ENCODE assay signal across 8 mouse cellular contexts in the genomic region with DNA sequence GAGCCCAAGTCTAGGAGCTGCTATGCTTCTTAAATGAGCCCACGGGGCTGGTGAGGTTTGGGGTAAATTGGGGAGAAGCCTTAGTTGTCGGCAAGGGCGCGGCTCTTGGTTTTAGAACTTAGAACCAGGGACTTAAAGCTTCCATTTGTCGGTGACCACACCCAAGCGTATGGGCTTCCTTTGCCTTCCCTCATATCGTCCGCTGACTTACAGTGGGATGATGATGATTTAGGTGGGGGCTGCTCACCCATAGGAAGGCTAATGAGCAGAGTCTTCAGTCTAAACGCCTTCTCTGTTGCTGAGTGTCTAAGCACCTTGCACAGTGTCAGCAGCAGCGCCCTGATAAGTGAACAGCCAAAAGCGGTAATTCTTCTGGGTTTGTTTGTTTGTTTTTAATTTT. TPM values are rescaled to one million over a fixed set of nuclear protein-coding genes. Genes with fewer than 3 reads are reported as not detected.
DNase-seq lines count a peak whose midpoint lies in the region; ATAC-seq lines count a peak whose summit lies in the region.

No protein-coding gene starts in this region.

- peaks cover 7% of the 10 kb centered on the region for H3K4me1 ChIP-seq in heart, embryonic 11.5 days (ENCODE audit: control insufficient read depth, insufficient read depth, low read length)
- H3K4me1 ChIP-seq in hindbrain, embryonic 10.5 days (replicated peaks), result peaks cover 88% of the 10 kb centered on the region
- peaks cover 11% of the 10 kb centered on the region; the same call in 1 of the 2 replicates for H3K4me1 ChIP-seq in liver, embryonic 16.5 days (ENCODE audit: control insufficient read depth, low read depth, low read length)

- no peak for ATAC-seq in heart, embryonic 11.5 days (replicated peaks; ENCODE audit: insufficient number of reproducible peaks, low FRiP score, low TSS enrichment)
- no peak for ATAC-seq in liver, embryonic 16.5 days (ENCODE audit: low read depth)
- no peak for ATAC-seq in granulocyte monocyte progenitor cell, adult 5-6 weeks (replicated peaks; ENCODE audit: poor library complexity, severe bottlenecking)

- peaks cover 35% of the 10 kb centered on the region for H3K27me3 ChIP-seq in heart, embryonic 11.5 days (ENCODE audit: control insufficient read depth, insufficient read depth, low read length)
- peaks cover 31% of the 10 kb centered on the region for H3K27me3 ChIP-seq in hindbrain, embryonic 10.5 days (ENCODE audit: insufficient read depth, poor library complexity, severe bottlenecking)
- peaks cover 61% of the 10 kb centered on the region for H3K27me3 ChIP-seq in liver, embryonic 16.5 days (ENCODE audit: control insufficient read depth, insufficient read depth, low read depth, low read length)

- DNase-seq in heart, adult 8-10 months (ENCODE audit: low spot score), result no peak
- peak; percentile 43 for DNase-seq in ES-CJ7 (ENCODE audit: low read depth, low spot score)
- no peak for DNase-seq in hindbrain, embryonic 10.5 days (ENCODE audit: low spot score)
- no peak for DNase-seq in adrenal gland, adult 18-20 months (ENCODE audit: low spot score in 2 of 2)
- no peak for DNase-seq in thymus, postnatal 14 days

- peak overlapping the region; percentile 93 for H3K4me2 ChIP-seq in heart, embryonic 11.5 days
- peak overlapping the region; percentile 68; the same call in 1 of the 2 replicates for H3K4me2 ChIP-seq in liver, embryonic 16.5 days (ENCODE audit: low read depth, low read length)

- H3K9me3 ChIP-seq in heart, embryonic 11.5 days (replicated peaks; ENCODE audit: control insufficient read depth, low read length), result no peaks in the 10 kb centered on the region
- no peaks in the 10 kb centered on the region for H3K9me3 ChIP-seq in hindbrain, embryonic 10.5 days
- H3K9me3 ChIP-seq in liver, embryonic 16.5 days (replicated peaks; ENCODE audit: control insufficient read depth, low read length), result no peaks in the 10 kb centered on the region

- WGBS in heart, embryonic 11.5 days (ENCODE audit: insufficient replicate concordance), result 23% methylated on average over 11 of the region's 11 CpGs
- 22% methylated on average over 11 of the region's 11 CpGs for WGBS in hindbrain, embryonic 10.5 days
- 17% methylated on average over 11 of the region's 11 CpGs for WGBS in liver, embryonic 16.5 days (ENCODE audit: insufficient replicate concordance)

- no peak overlapping the region for H3K27ac ChIP-seq in heart, embryonic 11.5 days (ENCODE audit: low read depth, low read length)
- H3K27ac ChIP-seq in hindbrain, embryonic 10.5 days, result peak overlapping the region; percentile 96
- H3K27ac ChIP-seq in liver, embryonic 16.5 days (ENCODE audit: low read length), result no peak overlapping the region

- peak overlapping the region; percentile 57 for H3K4me3 ChIP-seq in heart, embryonic 11.5 days (ENCODE audit: low read depth, low read length)
- H3K4me3 ChIP-seq in hindbrain, embryonic 10.5 days, result peak overlapping the region; percentile 88
- no peak overlapping the region for H3K4me3 ChIP-seq in liver, embryonic 16.5 days (ENCODE audit: low read depth, low read length)

- no peaks in the 10 kb centered on the region for H3K36me3 ChIP-seq in heart, embryonic 11.5 days (ENCODE audit: control insufficient read depth, insufficient read depth, low read length)
- peaks cover 19% of the 10 kb centered on the region for H3K36me3 ChIP-seq in hindbrain, embryonic 10.5 days
- no peaks in the 10 kb centered on the region for H3K36me3 ChIP-seq in liver, embryonic 16.5 days (ENCODE audit: control insufficient read depth, insufficient read depth)

- H3K9ac ChIP-seq in heart, embryonic 11.5 days (ENCODE audit: low read depth, low read length), result peak overlapping the region; percentile 58
- H3K9ac ChIP-seq in liver, embryonic 16.5 days (ENCODE audit: low read depth, low read length), result no peak overlapping the region

RNA-seq across cellular contexts. Expression of gene Dpysl5, which starts 2.3 kb away (rescaled TPM):
- polyA plus RNA-seq in heart, embryonic 11.5 days (2014; fragmentation: Nextera tagmentation; extraction: Ambion mirVana), result 2.9 and 3.5 TPM in 2 replicates
- total RNA-seq in heart, adult 8-10 months (2022), result 1 to 10 TPM in 2 of 4 experiments, under 1 TPM in 2; 0.57 to 1.4 (median 0.91) TPM
- polyA plus RNA-seq in hindbrain, embryonic 10.5 days (2016; fragmentation: Nextera tagmentation; extraction: Ambion mirVana), result 87.4 and 151 TPM in 2 replicates
- 0.32 and 0.37 TPM in 2 replicates for polyA plus RNA-seq in liver, embryonic 16.5 days (2015; fragmentation: Nextera tagmentation; extraction: Ambion mirVana)
- 1 to 10 TPM; 1.7 to 1.8 TPM for total RNA-seq in adrenal gland, adult 18-20 months (2021)
- not detected in 2 replicates for total RNA-seq in granulocyte monocyte progenitor cell, adult 5-6 weeks (2014; fragmentation: Nextera tagmentation)
- not detected in 2 replicates for total RNA-seq in granulocyte monocyte progenitor cell, adult 5-6 weeks (2017)

RNA-seq across cellular contexts. Expression of gene Cenpa, which starts 47.1 kb away (rescaled TPM):
- 296 and 306 TPM in 2 replicates for polyA plus RNA-seq in heart, embryonic 11.5 days (2014; fragmentation: Nextera tagmentation; extraction: Ambion mirVana)
- total RNA-seq in heart, adult 8-10 months (2022), result 10 to 100 TPM; 50.6 to 80.0 (median 64.5) TPM
- 409 and 440 TPM in 2 replicates for polyA plus RNA-seq in hindbrain, embryonic 10.5 days (2016; fragmentation: Nextera tagmentation; extraction: Ambion mirVana)
- polyA plus RNA-seq in liver, embryonic 16.5 days (2015; fragmentation: Nextera tagmentation; extraction: Ambion mirVana), result 160 and 163 TPM in 2 replicates
- total RNA-seq in adrenal gland, adult 18-20 months (2021), result 1 to 10 TPM; 6.5 to 7.6 TPM
- 78.6 and 110 TPM in 2 replicates for total RNA-seq in granulocyte monocyte progenitor cell, adult 5-6 weeks (2014; fragmentation: Nextera tagmentation)
- total RNA-seq in granulocyte monocyte progenitor cell, adult 5-6 weeks (2017), result 84.8 and 124 TPM in 2 replicates

Comparison
In these comparisons a context has a peak if more than half of its experiments do, and no peak if none do; other contexts are left out.
1. RNA of gene Cenpa, which starts 47.1 kb away (total RNA-seq): 78.6 to 124 TPM in granulocyte monocyte progenitor cell, adult 5-6 weeks and 50.6 to 80.0 TPM in heart, adult 8-10 months; 6.5 to 7.6 TPM in adrenal gland, adult 18-20 months; every median in the first group is over 4 times any median in the second.